Mouse (Mus musculus): ENCODE results near the gene Nprl2. TPM values are rescaled to one million over a fixed set of nuclear protein-coding genes. Genes with fewer than 3 reads are reported as not detected.

The Nprl2 gene
- polyA plus RNA-seq, 1 experiment = 31.3 TPM

DNA sequence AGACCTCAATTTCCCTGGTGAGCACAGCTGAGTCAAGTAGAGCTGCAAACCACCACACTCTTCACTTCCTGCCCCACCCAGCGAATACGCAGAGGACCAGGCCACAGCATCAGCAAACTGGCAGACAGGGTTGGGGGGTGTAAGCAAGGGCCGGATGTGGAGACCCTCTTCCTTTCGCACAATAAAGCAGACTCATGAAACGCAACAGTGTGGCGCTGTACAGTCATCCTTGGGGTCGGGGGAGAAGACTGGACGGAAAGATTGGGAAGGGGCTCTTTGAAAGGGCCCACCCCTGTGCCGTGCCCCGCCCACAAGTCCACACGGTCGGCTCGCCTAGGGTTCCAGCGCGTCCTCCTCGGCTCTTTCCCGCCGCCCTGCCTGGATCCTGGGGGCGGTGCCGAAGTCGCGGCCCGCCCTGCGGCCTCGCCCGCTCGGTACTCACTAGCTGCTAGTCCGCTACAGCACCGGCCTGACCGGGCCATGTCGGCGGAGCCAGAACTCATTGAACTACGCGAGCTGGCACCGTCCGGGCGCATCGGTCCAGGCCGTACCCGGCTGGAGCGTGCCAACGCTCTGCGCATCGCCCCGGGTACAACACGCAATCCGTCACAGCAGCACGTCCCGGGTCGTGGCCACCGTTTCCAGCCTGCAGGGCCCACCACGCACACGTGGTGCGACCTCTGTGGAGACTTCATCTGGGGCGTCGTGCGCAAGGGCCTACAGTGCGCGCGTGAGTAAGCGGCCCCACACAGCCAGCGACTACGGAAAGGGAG lies 9.3 kb downstream of the Nprl2 start, which contains the start of gene Rassf1:
TSS of gene Rassf1 (plus strand) at position 439 of the 773 bp plus-strand sequence.
- DNase-seq = peak; percentile 68
- Histone ChIP-seq H3K4me3 (replicated peaks; ENCODE audit: extremely low read depth, low read depth, low read length) (peak within 1 kb of the TSS; percentile 61), H3K4me1 (ENCODE audit: control insufficient read depth, insufficient read depth, low read length) (peaks cover 19% of the 10 kb centered on the region)
- 3% methylated on average over 63 of the region's 63 CpGs for WGBS
- TF ChIP-seq CTCF (IDR thresholded peaks at IDR 0.05; ENCODE audit: insufficient read depth, low read length) (no peak), POLR2A (IDR thresholded peaks at IDR 0.05; ENCODE audit: borderline replicate concordance, extremely low read depth, low read depth, low read length) (peak; percentile 42; the same call in 1 of the 2 replicates)

DNA sequence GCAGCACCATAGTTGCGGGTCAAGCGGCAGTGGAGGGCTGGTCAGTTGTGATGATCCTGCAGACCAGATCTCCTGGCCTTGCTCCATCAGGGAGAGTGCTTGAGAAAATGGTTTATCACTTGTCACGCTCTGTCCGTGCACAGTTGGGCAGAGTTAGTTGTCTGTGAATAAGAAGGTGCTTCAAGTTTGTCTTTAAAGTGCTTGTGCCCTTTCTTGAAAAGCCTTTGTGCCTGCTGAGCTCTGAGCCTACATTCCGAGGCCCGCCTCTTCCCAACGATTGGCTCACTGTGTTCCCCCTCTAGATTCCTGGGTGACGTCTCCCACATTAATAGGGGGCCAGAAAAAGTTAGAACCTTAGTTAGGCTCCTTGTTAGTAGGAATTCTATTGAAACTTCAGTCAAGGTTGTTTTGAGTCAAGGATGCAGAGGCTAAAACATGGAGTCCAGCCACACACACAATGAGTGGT lies 9.9 kb downstream of the Nprl2 start:
- Histone ChIP-seq H3K4me1 (ENCODE audit: control insufficient read depth, insufficient read depth, low read length) (peaks cover 19% of the 10 kb centered on the region), H3K4me3 (replicated peaks; ENCODE audit: extremely low read depth, low read depth, low read length) (peak overlapping the region; percentile 61)
- TF ChIP-seq CTCF (IDR thresholded peaks at IDR 0.05; ENCODE audit: insufficient read depth, low read length) (no peak), POLR2A (IDR thresholded peaks at IDR 0.05; ENCODE audit: borderline replicate concordance, extremely low read depth, low read depth, low read length) (no peak)
- 23% methylated on average over 8 of the region's 8 CpGs for WGBS
- DNase-seq = no peak

DNA sequence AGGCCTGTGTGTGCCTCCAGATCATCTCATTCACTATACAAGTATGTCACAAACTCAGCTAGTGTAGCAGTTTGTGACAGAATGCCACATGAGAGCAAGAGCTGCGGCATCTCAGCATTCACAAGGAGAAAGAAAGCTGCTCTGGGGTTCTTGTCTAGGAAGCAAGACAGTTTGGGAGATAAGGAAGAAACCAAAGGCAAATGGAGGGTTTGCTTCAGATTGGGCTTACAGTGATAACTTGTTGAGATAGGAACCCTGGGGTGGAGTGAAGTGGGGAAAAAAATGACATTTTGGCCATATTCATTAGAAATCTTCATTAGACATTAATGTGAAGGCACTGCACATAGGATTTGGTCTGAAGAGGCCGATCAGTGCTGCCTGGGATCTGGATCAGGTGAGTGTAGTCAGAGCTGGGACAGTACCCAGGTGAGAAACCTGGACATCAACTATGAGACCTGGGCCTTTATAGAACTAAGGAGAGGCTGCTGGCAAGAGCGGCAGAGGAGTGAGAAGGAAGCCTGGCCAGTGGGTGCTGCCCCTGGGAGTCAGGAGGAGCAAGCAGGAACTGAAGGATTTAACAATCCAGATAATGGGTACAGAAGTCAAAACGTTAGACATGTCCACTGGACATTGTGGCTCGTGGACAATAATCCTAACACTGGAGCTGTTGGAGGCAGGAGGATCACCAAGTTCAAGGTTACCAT lies 10.8 kb downstream of the Nprl2 start:
- H3K4me3 ChIP-seq (replicated peaks; ENCODE audit: extremely low read depth, low read depth, low read length) = no peak overlapping the region
- no peak for DNase-seq
- H3K4me1 ChIP-seq (ENCODE audit: control insufficient read depth, insufficient read depth, low read length) = peaks cover 19% of the 10 kb centered on the region
- WGBS = 82% methylated on average over 5 of the region's 5 CpGs
- TF ChIP-seq CTCF (IDR thresholded peaks at IDR 0.05; ENCODE audit: insufficient read depth, low read length) (no peak), POLR2A (IDR thresholded peaks at IDR 0.05; ENCODE audit: borderline replicate concordance, extremely low read depth, low read depth, low read length) (no peak)

DNA sequence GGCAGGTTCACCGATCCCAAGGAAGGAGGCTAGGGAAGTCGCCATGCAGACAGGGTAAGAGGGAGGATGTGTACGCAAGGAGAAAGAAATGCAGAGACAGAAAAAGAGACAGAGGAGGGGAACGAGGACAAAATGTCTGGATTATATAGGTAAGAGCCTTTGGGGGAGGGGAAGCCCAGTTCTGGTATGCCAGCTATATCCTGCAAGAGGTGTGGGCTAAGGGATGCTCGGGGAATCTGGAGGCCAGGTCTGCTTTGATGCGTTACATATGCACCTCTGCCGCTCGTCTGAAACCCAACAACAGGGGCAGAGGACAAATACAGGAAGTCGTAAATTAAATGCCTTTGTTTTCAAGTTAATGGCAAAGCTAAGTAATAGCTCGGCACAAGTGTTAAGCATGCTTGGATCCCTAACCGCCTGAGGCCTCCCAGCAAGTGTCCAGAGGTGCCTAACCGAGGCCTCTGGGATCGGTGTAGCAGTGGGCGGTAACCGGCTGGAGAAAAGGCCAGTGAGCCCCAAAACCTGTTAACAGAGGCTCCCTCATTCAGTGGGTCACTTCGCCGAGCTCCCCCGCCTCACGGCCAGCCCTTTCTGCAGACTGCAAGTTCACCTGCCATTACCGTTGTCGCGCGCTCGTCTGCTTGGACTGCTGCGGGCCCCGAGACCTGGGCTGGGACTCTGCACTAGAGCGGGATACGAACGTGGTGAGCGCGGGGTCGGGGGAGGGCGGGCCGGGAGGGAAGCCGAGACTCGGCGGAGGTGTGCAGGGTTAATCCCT lies 11.7 kb downstream of the Nprl2 start:
- H3K4me1 ChIP-seq (ENCODE audit: control insufficient read depth, insufficient read depth, low read length) = peaks cover 19% of the 10 kb centered on the region
- DNase-seq = peak; percentile 53
- WGBS = 7% methylated on average over 37 of the region's 37 CpGs
- no peak for TF ChIP-seq POLR2A (IDR thresholded peaks at IDR 0.05; ENCODE audit: borderline replicate concordance, extremely low read depth, low read depth, low read length)
- TF ChIP-seq CTCF (IDR thresholded peaks at IDR 0.05; ENCODE audit: insufficient read depth, low read length) = no peak
- peak overlapping the region; percentile 54 for H3K4me3 ChIP-seq (replicated peaks; ENCODE audit: extremely low read depth, low read depth, low read length)

DNA sequence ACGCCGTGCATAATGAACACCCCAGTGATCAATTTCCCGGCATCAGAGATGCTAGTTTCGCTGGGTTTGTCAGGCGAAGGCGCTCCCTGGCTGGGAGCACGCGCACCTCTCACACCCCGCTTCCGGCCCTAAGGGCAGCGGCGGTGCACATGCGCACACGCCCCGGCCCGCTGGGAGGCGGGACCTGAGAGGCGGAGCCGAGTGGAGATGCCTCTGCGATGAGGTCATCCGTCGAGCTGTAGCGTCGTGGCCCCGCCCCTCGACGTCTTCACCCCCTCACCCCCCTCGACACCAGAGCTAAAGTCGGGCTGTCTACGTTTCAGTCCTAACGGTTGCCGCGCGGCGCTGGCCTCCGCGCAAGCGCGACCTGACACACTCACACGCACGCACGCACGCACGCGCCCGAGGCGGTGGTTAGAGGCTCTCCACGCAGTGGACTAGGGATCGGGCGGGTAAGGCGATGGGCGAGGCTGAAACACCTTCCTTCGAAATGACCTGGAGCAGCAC lies 12.3 kb downstream of the Nprl2 start:
- Histone ChIP-seq H3K4me1 (ENCODE audit: control insufficient read depth, insufficient read depth, low read length) (peaks cover 19% of the 10 kb centered on the region), H3K4me3 (replicated peaks; ENCODE audit: extremely low read depth, low read depth, low read length) (peak overlapping the region; percentile 94)
- TF ChIP-seq CTCF (IDR thresholded peaks at IDR 0.05; ENCODE audit: insufficient read depth, low read length) (no peak), POLR2A (IDR thresholded peaks at IDR 0.05; ENCODE audit: borderline replicate concordance, extremely low read depth, low read depth, low read length) (peak; percentile 86)
- under 1% methylated on average over 53 of the region's 53 CpGs for WGBS
- DNase-seq = peak; percentile 91

DNA sequence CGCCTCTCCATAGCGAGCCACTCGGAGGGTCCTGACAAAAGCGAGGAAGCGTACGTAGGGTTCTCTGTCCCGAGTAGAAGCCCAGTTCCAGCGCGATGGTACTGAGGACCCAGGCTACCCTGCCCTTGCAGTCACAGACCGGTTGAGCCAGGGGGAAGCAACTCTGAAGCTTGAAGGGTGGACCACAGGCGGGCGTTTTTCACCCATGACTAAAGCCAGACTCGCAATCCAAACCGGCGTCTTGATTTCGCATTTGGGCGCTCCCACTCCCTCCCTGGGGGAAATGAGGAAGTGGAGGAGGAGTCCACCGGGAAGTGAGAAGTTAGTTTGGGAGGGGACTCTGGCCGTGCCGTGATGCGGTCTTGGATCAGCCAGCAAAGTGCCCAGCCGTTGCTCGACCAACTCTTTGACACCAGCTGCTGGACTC lies 13.0 kb downstream of the Nprl2 start:
- TF ChIP-seq CTCF (IDR thresholded peaks at IDR 0.05; ENCODE audit: insufficient read depth, low read length) (no peak), POLR2A (IDR thresholded peaks at IDR 0.05; ENCODE audit: borderline replicate concordance, extremely low read depth, low read depth, low read length) (peak; percentile 80; the same call in 1 of the 2 replicates)
- Histone ChIP-seq H3K4me1 (ENCODE audit: control insufficient read depth, insufficient read depth, low read length) (peaks cover 19% of the 10 kb centered on the region), H3K4me3 (replicated peaks; ENCODE audit: extremely low read depth, low read depth, low read length) (peak overlapping the region; percentile 94)
- peak; percentile 73 for DNase-seq
- under 1% methylated on average over 23 of the region's 23 CpGs for WGBS

DNA sequence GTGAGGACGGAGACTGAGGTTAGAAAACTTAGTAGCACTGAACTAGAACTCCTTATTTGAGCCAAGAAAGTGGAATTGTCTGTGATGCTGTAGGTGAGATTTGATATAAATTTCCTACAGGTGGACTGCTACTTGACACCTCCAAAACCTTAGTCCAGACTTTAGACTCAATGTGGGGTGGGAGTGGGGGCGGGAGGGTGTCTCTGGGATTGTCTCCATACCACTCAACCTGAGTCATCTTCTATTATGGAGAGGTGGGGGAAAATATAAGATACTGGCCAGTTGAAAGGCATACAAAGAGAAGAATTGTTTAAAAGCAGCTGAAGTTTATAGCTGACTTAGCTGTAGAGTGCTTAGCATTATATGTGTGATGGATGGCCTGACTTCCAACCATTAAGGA lies 13.7 kb downstream of the Nprl2 start:
- H3K4me1 ChIP-seq (ENCODE audit: control insufficient read depth, insufficient read depth, low read length) = peaks cover 16% of the 10 kb centered on the region
- WGBS = 15% methylated on average over 2 of the region's 2 CpGs
- DNase-seq = no peak
- H3K4me3 ChIP-seq (replicated peaks; ENCODE audit: extremely low read depth, low read depth, low read length) = peak overlapping the region; percentile 94
- TF ChIP-seq POLR2A (IDR thresholded peaks at IDR 0.05; ENCODE audit: borderline replicate concordance, extremely low read depth, low read depth, low read length) (no peak), CTCF (IDR thresholded peaks at IDR 0.05; ENCODE audit: insufficient read depth, low read length) (no peak)

DNA sequence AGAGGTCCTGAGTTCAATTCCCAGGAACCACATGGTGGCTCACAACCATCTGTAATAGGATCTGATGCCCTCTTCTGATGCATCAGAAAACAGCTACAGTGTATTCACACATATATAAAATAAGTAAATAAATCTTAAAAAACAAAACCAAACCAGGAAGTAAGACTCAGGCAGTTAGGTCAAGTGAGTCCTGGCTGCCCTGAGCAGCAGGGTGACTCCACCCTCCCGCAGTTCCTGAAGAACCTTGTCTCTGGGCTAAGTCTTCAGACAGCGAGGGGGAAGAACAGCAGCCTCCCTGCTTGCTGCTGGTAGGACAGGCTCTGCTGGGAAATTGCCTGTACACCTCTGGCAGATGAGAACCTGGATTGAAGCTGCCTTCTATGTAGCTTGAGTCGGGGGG lies 14.3 kb downstream of the Nprl2 start:
- Histone ChIP-seq H3K4me3 (replicated peaks; ENCODE audit: extremely low read depth, low read depth, low read length) (no peak overlapping the region), H3K4me1 (ENCODE audit: control insufficient read depth, insufficient read depth, low read length) (peaks cover 11% of the 10 kb centered on the region)
- DNase-seq = no peak
- 32% methylated on average over 3 of the region's 3 CpGs for WGBS
- TF ChIP-seq CTCF (IDR thresholded peaks at IDR 0.05; ENCODE audit: insufficient read depth, low read length) = no peak
- no peak for TF ChIP-seq POLR2A (IDR thresholded peaks at IDR 0.05; ENCODE audit: borderline replicate concordance, extremely low read depth, low read depth, low read length)
